In genomic region chr1:184436387-184436786, GRCm38 (mm10) we compare ENCODE assay signal across 21 mouse cellular contexts.
A peak's percentile ranks its signal among the peaks of the same experiment; 100 is the strongest.
DNase-seq lines count a peak whose midpoint lies in the region; ATAC-seq lines count a peak whose summit lies in the region.
"Had no signal": no experiment of that assay in that cellular context is flagged by ENCODE, and none has a peak within 500 bp of the region (broad histone marks: within the 10 kb centered on the region; RNA-seq: fewer than 3 reads in every experiment).

No protein-coding gene starts in this region.

- peaks cover 21% of the 10 kb centered on the region for H3K4me1 ChIP-seq in brown adipose tissue, adult 24 weeks (ENCODE audit: control insufficient read depth, insufficient read depth, insufficient read length, low read length)

- H3K4me3 ChIP-seq in brown adipose tissue, adult 24 weeks (ENCODE audit: insufficient read depth, low read depth, low read length), result no peak overlapping the region

- H3K27ac ChIP-seq in brown adipose tissue, adult 24 weeks (replicated peaks; ENCODE audit: low read depth, low read length), result peak overlapping the region; percentile 55; the same call in 1 of the 2 replicates

- intact Hi-C loops in heart, postnatal 10 days (cut with DNase I), result loop anchor here (5.0 kb wide), 1 partner anchor 144 kb away; no protein-coding TSS in a partner anchor

- peak; percentile 27; the same call in 1 of the 2 replicates for ATAC-seq in frontal cortex, adult (ENCODE audit: low TSS enrichment)
- ATAC-seq: activated CD4-positive, CD25-positive, alpha-beta regulatory T cell, adult 4 months; CD4-positive, CD25-positive, alpha-beta regulatory T cell, adult 4 months; Patski had no signal

- no peak for DNase-seq in frontal cortex, adult 2 months (ENCODE audit: extremely low spot score in 1 of 2, low spot score in 1 of 2)
- DNase-seq in heart, adult 11 months, result peak; percentile 91
- no peak for DNase-seq in heart, adult 8-10 months (ENCODE audit: low spot score)
- peak; percentile 21 to 65 for DNase-seq in heart, adult 9 months (ENCODE audit: low spot score in 2 of 2)
- no peak for DNase-seq in heart, postnatal 10 days
- DNase-seq in right cerebral cortex, adult 18-20 months, result no peak
- DNase-seq: adrenal gland, adult 2 months; adrenal gland, adult 8-10 months; adrenal gland, postnatal 10 days; adrenal gland, postnatal 14 days; adrenal gland, postnatal 25 days; adrenal gland, postnatal 36 days; B cell, adult 2 months; cerebellum, adult 11 months; cerebellum, adult 11-12 months; cerebellum, adult 18-20 months had no signal

Comparison
In these comparisons a context has a peak if more than half of its experiments do, and no peak if none do; other contexts are left out.
1. DNase-seq: peak in heart, adult 11 months (single experiment) and heart, adult 9 months (2 of 2); none in frontal cortex, adult 2 months (0 of 2), heart, adult 8-10 months (single experiment), heart, postnatal 10 days (0 of 2) and right cerebral cortex, adult 18-20 months (single experiment).